Comparison of ENCODE assay signal across 11 mouse cellular contexts in genomic region chr4:134606054-134606453, GRCm38 (mm10). TPM values are rescaled to one million over a fixed set of nuclear protein-coding genes. Genes with fewer than 3 reads are reported as not detected.
DNase-seq lines count a peak whose midpoint lies in the region; ATAC-seq lines count a peak whose summit lies in the region.
"Had no signal": no experiment of that assay in that cellular context is flagged by ENCODE, and none has a peak within 500 bp of the region (broad histone marks: within the 10 kb centered on the region; RNA-seq: fewer than 3 reads in every experiment).

No protein-coding gene starts in this region.

- no peak overlapping the region for H3K4me3 ChIP-seq in heart, embryonic 16.5 days (ENCODE audit: low read length)
- H3K4me3 ChIP-seq in neural tube, embryonic 15.5 days (replicated peaks), result no peak overlapping the region
- H3K4me3 ChIP-seq: embryonic facial prominence, embryonic 12.5 days; limb, embryonic 15.5 days had no signal

- 0 out of 2 replicates have a peak overlapping the region, but pooled peaks have one; percentile 14 for H3K4me2 ChIP-seq in heart, embryonic 16.5 days (ENCODE audit: low read depth, low read length)
- no peak overlapping the region for H3K4me2 ChIP-seq in neural tube, embryonic 15.5 days
- H3K4me2 ChIP-seq: embryonic facial prominence, embryonic 12.5 days; limb, embryonic 15.5 days had no signal

- H3K27ac ChIP-seq in heart, embryonic 16.5 days (ENCODE audit: low read length), result peak overlapping the region; percentile 54
- H3K27ac ChIP-seq in neural tube, embryonic 15.5 days (replicated peaks), result peak overlapping the region; percentile 24; the same call in 1 of the 2 replicates
- H3K27ac ChIP-seq: embryonic facial prominence, embryonic 12.5 days; limb, embryonic 15.5 days had no signal

- 16% methylated on average over 5 of the region's 5 CpGs for WGBS in heart, embryonic 16.5 days
- 51% methylated on average over 5 of the region's 5 CpGs for WGBS in neural tube, embryonic 15.5 days

- no peaks in the 10 kb centered on the region for H3K36me3 ChIP-seq in heart, embryonic 16.5 days (ENCODE audit: control insufficient read depth, insufficient read depth)
- no peaks in the 10 kb centered on the region for H3K36me3 ChIP-seq in neural tube, embryonic 15.5 days
- H3K36me3 ChIP-seq: embryonic facial prominence, embryonic 12.5 days; limb, embryonic 15.5 days had no signal

- 0 out of 2 replicates have a peak, but pooled peaks cover 2% of the 10 kb centered on the region for H3K9me3 ChIP-seq in heart, embryonic 16.5 days (replicated peaks; ENCODE audit: control insufficient read depth, low read length)
- no peaks in the 10 kb centered on the region; the same call in 1 of the 2 replicates for H3K9me3 ChIP-seq in neural tube, embryonic 15.5 days (replicated peaks)
- H3K9me3 ChIP-seq: embryonic facial prominence, embryonic 12.5 days; limb, embryonic 15.5 days had no signal

- peak; percentile 75; the same call in 1 of the 2 replicates for ATAC-seq in frontal cortex, adult (ENCODE audit: low TSS enrichment)
- peak; percentile 30 for ATAC-seq in heart, embryonic 16.5 days (replicated peaks; ENCODE audit: extremely low read depth, insufficient read depth, low FRiP score)
- no peak for ATAC-seq in neural tube, embryonic 15.5 days (ENCODE audit: low FRiP score)

- H3K9ac ChIP-seq in heart, embryonic 16.5 days (ENCODE audit: low read length), result peak overlapping the region; percentile 21; the same call in 1 of the 2 replicates
- H3K9ac ChIP-seq in neural tube, embryonic 15.5 days (replicated peaks), result no peak overlapping the region
- H3K9ac ChIP-seq: embryonic facial prominence, embryonic 12.5 days; limb, embryonic 15.5 days had no signal

- DNase-seq in frontal cortex, postnatal 14 days (ENCODE audit: low spot score in 2 of 2), result no peak
- DNase-seq in right cerebral cortex, postnatal 14 days, result peak; percentile 47
- DNase-seq in right cerebral cortex, adult 2 months (ENCODE audit: low spot score in 2 of 2), result no peak
- no peak for DNase-seq in layer of hippocampus, adult 9-10 months (ENCODE audit: low spot score)
- no peak for DNase-seq in lung, postnatal 36 days
- DNase-seq: thymus, adult 2 months had no signal

- H3K4me1 ChIP-seq in heart, embryonic 16.5 days (ENCODE audit: control insufficient read depth, insufficient read depth, low read length), result peaks cover 29% of the 10 kb centered on the region
- H3K4me1 ChIP-seq in neural tube, embryonic 15.5 days, result peaks cover 48% of the 10 kb centered on the region

- no peaks in the 10 kb centered on the region for H3K27me3 ChIP-seq in heart, embryonic 16.5 days (ENCODE audit: control insufficient read depth, insufficient read depth, low read length)
- no peaks in the 10 kb centered on the region for H3K27me3 ChIP-seq in neural tube, embryonic 15.5 days (replicated peaks)
- H3K27me3 ChIP-seq: limb, embryonic 15.5 days had no signal

RNA-seq across cellular contexts. Expression of gene Selenon, which starts 54.1 kb away (rescaled TPM):
- 5.4 and 7.9 TPM in 2 replicates for polyA plus RNA-seq in heart, embryonic 16.5 days (2015; fragmentation: Nextera tagmentation; extraction: Ambion mirVana)
- 8.4 and 19.4 TPM in 2 replicates for polyA plus RNA-seq in neural tube, embryonic 15.5 days (2015; fragmentation: Nextera tagmentation; extraction: Ambion mirVana)
